Mouse (Mus musculus) testis, adult 2 months (tissue): ENCODE data around the gene Rnf220. TPM values are rescaled to one million over a fixed set of nuclear protein-coding genes. Genes with fewer than 3 reads are reported as not detected.

Source experiments
- H3K27ac ChIP-seq: fragments of 200-500 bp; 2 replicates; pipeline ENCODE4 v1.5.1; 2012; ENCODE audit warnings: low read depth, low read length; ENCODE audit not compliant: control insufficient read depth, insufficient read depth
- H3K27me3 ChIP-seq: fragments of 200-500 bp; 2 replicates; pipeline ENCODE4 v1.6.1; 2012; ENCODE audit warnings: mild to moderate bottlenecking, low read length, moderate library complexity; ENCODE audit not compliant: control insufficient read depth, insufficient read depth
- H3K36me3 ChIP-seq: fragments of 200-500 bp; 2 replicates; pipeline ENCODE4 v1.6.1; 2012; ENCODE audit warnings: mild to moderate bottlenecking, low read length; ENCODE audit not compliant: control insufficient read depth, insufficient read depth
- H3K4me1 ChIP-seq: fragments of 200-500 bp; 2 replicates; pipeline ENCODE4 v1.6.1; 2012; ENCODE audit warnings: low read length; ENCODE audit not compliant: control insufficient read depth, insufficient read depth
- H3K4me3 ChIP-seq: fragments of 200-500 bp; 2 replicates; pipeline ENCODE4 v1.5.1; 2012; ENCODE audit warnings: low read depth, mild to moderate bottlenecking, low read length, moderate library complexity, mixed read lengths; ENCODE audit not compliant: control insufficient read depth
- CTCF ChIP-seq: fragments of 200-500 bp; IDR thresholded peaks from 2 replicates; pipeline ENCODE4 v1.5.1; 2012; ENCODE audit warnings: low read depth, mild to moderate bottlenecking, inconsistent platforms, low read length, moderate library complexity; ENCODE audit not compliant: control insufficient read depth, insufficient read depth, insufficient replicate concordance
- POLR2A ChIP-seq: fragments of 200-500 bp; IDR thresholded peaks from 2 replicates; pipeline ENCODE4 v1.6.1; 2012; ENCODE audit warnings: low read depth, mild to moderate bottlenecking, inconsistent platforms, low read length, moderate library complexity; ENCODE audit not compliant: control insufficient read depth
- polyA plus RNA-seq: library from polyadenylated mRNA; depleted of rRNA; stranded (reverse); fragments of >200 nt; gene quantifications from 2 replicates; pipeline ENCODE4 v1.2.3, GENCODE M21; 2012

Gene Rnf220
- polyA plus RNA-seq, 1 experiment = 146 TPM

GRCm38 (mm10) chr4:117291696-117292095, 205.2 kb downstream of the Rnf220 start:
- Histone ChIP-seq H3K27ac (no peak overlapping the region), H3K4me3 (no peak overlapping the region), H3K4me1 (peaks cover 6% of the 10 kb centered on the region), H3K27me3 (no peaks in the 10 kb centered on the region), H3K36me3 (no peaks in the 10 kb centered on the region)
- no peak for TF ChIP-seq POLR2A
- no peak for TF ChIP-seq CTCF

- Histone ChIP-seq H3K4me3 (peak overlapping the region; percentile 91), H3K4me1 (peaks cover 6% of the 10 kb centered on the region), H3K27me3 (no peaks in the 10 kb centered on the region), H3K36me3 (no peaks in the 10 kb centered on the region; the same call in 1 of the 2 replicates), H3K27ac (peak overlapping the region; percentile 96)
- TF ChIP-seq POLR2A = peak; percentile 41
- no peak for TF ChIP-seq CTCF
Observed at GRCm38 (mm10) chr4:117288927-117289801, 207.7 kb downstream of the Rnf220 start.

GRCm38 (mm10) chr4:117288277-117288926, 208.4 kb downstream of the Rnf220 start:
- Histone ChIP-seq H3K27me3 (no peaks in the 10 kb centered on the region), H3K36me3 (no peaks in the 10 kb centered on the region; the same call in none of the 2 replicates), H3K27ac (peak overlapping the region; percentile 84), H3K4me1 (peaks cover 6% of the 10 kb centered on the region), H3K4me3 (peak overlapping the region; percentile 91)
- TF ChIP-seq POLR2A = 0 out of 2 replicates have a peak, but pooled peaks have one; percentile 6
- TF ChIP-seq CTCF = no peak

GRCm38 (mm10) chr4:117284363-117284762, 212.5 kb downstream of the Rnf220 start:
- TF ChIP-seq POLR2A = no peak
- no peak for TF ChIP-seq CTCF
- H3K4me1 ChIP-seq = peaks cover 6% of the 10 kb centered on the region

GRCm38 (mm10) chr4:117283271-117284191, 213.3 kb downstream of the Rnf220 start:
- TF ChIP-seq CTCF (no peak), POLR2A (no peak)
- Histone ChIP-seq H3K36me3 (no peaks in the 10 kb centered on the region; the same call in none of the 2 replicates), H3K4me1 (peaks cover 4% of the 10 kb centered on the region), H3K27ac (no peak overlapping the region), H3K27me3 (no peaks in the 10 kb centered on the region), H3K4me3 (no peak overlapping the region)

More at GRCm38 (mm10) chr4:117284363-117284762, 212.5 kb downstream of the Rnf220 start:
- Histone ChIP-seq H3K36me3 (no peaks in the 10 kb centered on the region; the same call in none of the 2 replicates), H3K27ac (no peak overlapping the region), H3K27me3 (no peaks in the 10 kb centered on the region), H3K4me3 (no peak overlapping the region)

- H3K4me3 ChIP-seq = no peak overlapping the region
- H3K36me3 ChIP-seq = no peaks in the 10 kb centered on the region; the same call in none of the 2 replicates
- H3K27ac ChIP-seq = no peak overlapping the region
- TF ChIP-seq POLR2A (no peak), CTCF (no peak)
- no peaks in the 10 kb centered on the region for H3K27me3 ChIP-seq
- H3K4me1 ChIP-seq = no peaks in the 10 kb centered on the region
Observed at GRCm38 (mm10) chr4:117281090-117281845, 215.6 kb downstream of the Rnf220 start.
